Mouse (Mus musculus) intestine, embryonic 14.5 days (tissue): ENCODE results near the gene Gm49661. TPM values are rescaled to one million over a fixed set of nuclear protein-coding genes. Genes with fewer than 3 reads are reported as not detected.

Experiments
- ATAC-seq: fragments of 200-750 bp; cut with Nextera tagmentation; replicated peaks from 2 replicates; pipeline ENCODE4 v1.8.0; 2017; ENCODE audit warnings: low read depth, moderate number of reproducible peaks, moderate TSS enrichment, moderate library complexity; ENCODE audit not compliant: low FRiP score, low TSS enrichment
- DNase-seq: peaks from one replicate; pipeline ENCODE4 v3.0.0-alpha.2; 2018; ENCODE audit warnings: low spot score
- H3K27ac ChIP-seq: fragments of 300-500 bp; sonication (generic); 2 replicates; pipeline ENCODE4 v1.5.1; 2014; ENCODE audit warnings: low read depth, mild to moderate bottlenecking, control low read depth
- H3K27me3 ChIP-seq: fragments of 300-500 bp; sonication (generic); replicated peaks from 2 replicates; pipeline ENCODE4 v1.6.1; 2014; ENCODE audit warnings: low read length, control low read depth; ENCODE audit not compliant: control insufficient read depth, insufficient read depth
- H3K36me3 ChIP-seq: fragments of 300-500 bp; sonication (generic); 2 replicates; pipeline ENCODE4 v1.6.1; 2014; ENCODE audit warnings: low read length, control low read depth; ENCODE audit not compliant: control insufficient read depth, insufficient read depth
- H3K4me1 ChIP-seq: fragments of 300-500 bp; sonication (generic); replicated peaks from 2 replicates; pipeline ENCODE4 v1.6.1; 2014; ENCODE audit warnings: low read length, control low read depth, mixed read lengths; ENCODE audit not compliant: control insufficient read depth, insufficient read depth
- H3K4me2 ChIP-seq: fragments of 300-500 bp; sonication (generic); 2 replicates; pipeline ENCODE4 v1.6.1; 2014; ENCODE audit warnings: low read length
- H3K4me3 ChIP-seq: fragments of 300-500 bp; sonication (generic); 2 replicates; pipeline ENCODE4 v1.5.1; 2014; ENCODE audit warnings: low read depth, low read length, control low read depth, mixed read lengths
- H3K9ac ChIP-seq: fragments of 300-500 bp; sonication (generic); 2 replicates; pipeline ENCODE4 v1.6.1; 2014; ENCODE audit warnings: mild to moderate bottlenecking, low read length
- H3K9me3 ChIP-seq: fragments of 300-500 bp; sonication (generic); 2 replicates; pipeline ENCODE4 v1.6.1; 2016; ENCODE audit warnings: low read length, control low read depth; ENCODE audit not compliant: control insufficient read depth
- WGBS: fragments of 180-500 bp; shearing (Covaris S2); extraction: QIAGEN DNeasy Blood & Tissue Kit; methylation state at CpG from one replicate; pipeline ENCODE4 v1.1.7; 2014; 5-methylcytosine and 5-hydroxymethylcytosine counted together
- microRNA-seq: library from miRNA; unstranded; fragments of <30 nt; microRNA quantifications from one replicate; pipeline ENCODE4, GENCODE M21; 2016
- polyA plus RNA-seq: library from polyadenylated mRNA; unstranded; fragments of >200 nt; fragmentation: Nextera tagmentation; extraction: Ambion mirVana; gene quantifications from 2 replicates; pipeline ENCODE4 v1.2.1, GENCODE M21; 2014

The Gm49661 gene
- polyA plus RNA-seq, 1 experiment from 2014 or later: not detected

GRCm38 (mm10) chr8:84917781-84918180, 51.5 kb downstream of the Gm49661 start:
- Histone ChIP-seq H3K27ac (no peak overlapping the region), H3K9ac (no peak overlapping the region), H3K9me3 (no peaks in the 10 kb centered on the region), H3K4me1 (no peaks in the 10 kb centered on the region), H3K4me2 (no peak overlapping the region), H3K27me3 (peaks cover 30% of the 10 kb centered on the region), H3K4me3 (no peak overlapping the region), H3K36me3 (no peaks in the 10 kb centered on the region)
- DNase-seq: no peak
- 25% methylated on average over 20 of the region's 20 CpGs for WGBS
- no peak for ATAC-seq

Small RNA genes within 50 kb of the gene (microRNA-seq; reads per million reads assigned to microRNA genes)
- gene Gm24197: not detected

Other genes with a start within 250 kb of the Gm49661 start
- gene G430095P16Rik, start 246.4 kb downstream of the Gm49661 start, polyA plus RNA-seq: 3.3 and 4.1 TPM in 2 replicates
- gene Nfix, start 169.1 kb downstream of the Gm49661 start, polyA plus RNA-seq: 12.8 and 14.4 TPM in 2 replicates
- 5.2 and 5.4 TPM in 2 replicates for gene Dand5, start 146.6 kb downstream of the Gm49661 start, polyA plus RNA-seq
- 57.8 and 60.8 TPM in 2 replicates for gene Gadd45gip1, start 137.9 kb downstream of the Gm49661 start, polyA plus RNA-seq
- 126 and 129 TPM in 2 replicates for gene Rad23a, start 128.8 kb downstream of the Gm49661 start, polyA plus RNA-seq
- 721 and 823 TPM in 2 replicates for gene Calr, start 122.5 kb downstream of the Gm49661 start, polyA plus RNA-seq
- 89.0 TPM in 2 replicates for gene Farsa, start 112.4 kb downstream of the Gm49661 start, polyA plus RNA-seq
- gene Syce2, start 97.3 kb downstream of the Gm49661 start, polyA plus RNA-seq: 67.9 and 68.9 TPM in 2 replicates
- gene Gcdh, start 75.5 kb downstream of the Gm49661 start, polyA plus RNA-seq: 35.7 and 37.8 TPM in 2 replicates
- gene Klf1, start 67.5 kb downstream of the Gm49661 start, polyA plus RNA-seq: 0.77 and 1.8 TPM in 2 replicates
- gene Dnase2a, start 60.9 kb downstream of the Gm49661 start, polyA plus RNA-seq: 8.3 and 8.6 TPM in 2 replicates
- 2.3 and 2.6 TPM in 2 replicates for gene Mast1, start 32.1 kb downstream of the Gm49661 start, polyA plus RNA-seq
- gene Rtbdn, start 22.4 kb downstream of the Gm49661 start, polyA plus RNA-seq: 0.09 TPM in 1 of 2 replicates, not detected in the other
- gene Prdx2, start 154 bp upstream of the Gm49661 start, polyA plus RNA-seq: 771 and 821 TPM in 2 replicates
- 132 and 141 TPM in 2 replicates for gene Rnaseh2a, start 334 bp upstream of the Gm49661 start, polyA plus RNA-seq
- 14.4 and 17.2 TPM in 2 replicates for gene Junb, start 9.3 kb upstream of the Gm49661 start, polyA plus RNA-seq
- gene Hook2, start 21.2 kb upstream of the Gm49661 start, polyA plus RNA-seq: 36.0 and 40.7 TPM in 2 replicates
- gene Best2, start 45.1 kb upstream of the Gm49661 start, polyA plus RNA-seq: not detected in 2 replicates
- 95.9 and 105 TPM in 2 replicates for gene Asna1, start 55.8 kb upstream of the Gm49661 start, polyA plus RNA-seq
- gene Trir, start 57.4 kb upstream of the Gm49661 start, polyA plus RNA-seq: 115 and 143 TPM in 2 replicates
- gene Tnpo2, start 67.5 kb upstream of the Gm49661 start, polyA plus RNA-seq: 15.5 and 15.7 TPM in 2 replicates
- 26.2 and 26.9 TPM in 2 replicates for gene Fbxw9, start 90.6 kb upstream of the Gm49661 start, polyA plus RNA-seq
- gene Gm5741, start 98.5 kb upstream of the Gm49661 start, polyA plus RNA-seq: 0.71 TPM in 1 of 2 replicates, not detected in the other
- gene Dhps, start 102.3 kb upstream of the Gm49661 start, polyA plus RNA-seq: 63.8 and 67.5 TPM in 2 replicates
- 142 and 156 TPM in 2 replicates for gene Wdr83os, start 111.3 kb upstream of the Gm49661 start, polyA plus RNA-seq
- gene Wdr83, start 111.9 kb upstream of the Gm49661 start, polyA plus RNA-seq: 43.2 and 44.2 TPM in 2 replicates
- 41.7 and 46.7 TPM in 2 replicates for gene Man2b1, start 113.8 kb upstream of the Gm49661 start, polyA plus RNA-seq
- gene Zfp791, start 153.7 kb upstream of the Gm49661 start, polyA plus RNA-seq: 2.2 and 2.3 TPM in 2 replicates
- not detected in 2 replicates for gene Cks1brt, start 182.5 kb upstream of the Gm49661 start, polyA plus RNA-seq